ENCODE assay signal across 24 mouse cellular contexts in genomic region chr1:135839065-135839464, GRCm38 (mm10). TPM values are rescaled to one million over a fixed set of nuclear protein-coding genes. Genes with fewer than 3 reads are reported as not detected.
"Had no signal": no experiment of that assay in that cellular context is flagged by ENCODE, and none has a peak within 500 bp of the region (broad histone marks: within the 10 kb centered on the region; RNA-seq: fewer than 3 reads in every experiment).

No protein-coding gene starts in this region.

- H3K4me3 ChIP-seq: layer of hippocampus, adult 2 months; limb, embryonic 10.5 days; limb, embryonic 13.5 days; liver, embryonic 12.5 days; liver, embryonic 15.5 days; lung, embryonic 15.5 days; midbrain, embryonic 12.5 days had no signal

- H3K4me2 ChIP-seq: limb, embryonic 13.5 days; liver, embryonic 12.5 days; liver, embryonic 15.5 days; lung, embryonic 15.5 days; midbrain, embryonic 12.5 days had no signal

- H3K27ac ChIP-seq: kidney, postnatal 0 days; layer of hippocampus, adult 2 months; limb, embryonic 10.5 days; limb, embryonic 13.5 days; liver, embryonic 12.5 days; liver, embryonic 15.5 days; lung, embryonic 15.5 days; midbrain, embryonic 12.5 days; stomach, postnatal 0 days had no signal

- H3K36me3 ChIP-seq: limb, embryonic 10.5 days; limb, embryonic 13.5 days; liver, embryonic 12.5 days; liver, embryonic 15.5 days; lung, embryonic 15.5 days; midbrain, embryonic 12.5 days had no signal

- ATAC-seq: liver, embryonic 12.5 days; midbrain, embryonic 16.5 days had no signal

- H3K4me1 ChIP-seq: liver, embryonic 15.5 days had no signal

- H3K27me3 ChIP-seq: limb, embryonic 13.5 days; lung, embryonic 15.5 days had no signal

- H3K9me3 ChIP-seq: limb, embryonic 10.5 days; limb, embryonic 13.5 days; liver, embryonic 12.5 days; liver, embryonic 15.5 days; lung, embryonic 15.5 days; midbrain, embryonic 12.5 days had no signal

- DNase-seq: kidney, postnatal 25 days; layer of hippocampus, adult 9-11 months; liver; lung, adult 18-20 months; lung, postnatal 14 days; lung, postnatal 4 days; right cerebral cortex, adult 18-20 months; right cerebral cortex, postnatal 14 days; right cerebral cortex, postnatal 4 days; thymus, adult 2 months; thymus, postnatal 14 days had no signal

- H3K9ac ChIP-seq: limb, embryonic 13.5 days; liver, embryonic 12.5 days; liver, embryonic 15.5 days; lung, embryonic 15.5 days; midbrain, embryonic 12.5 days had no signal

RNA-seq across cellular contexts. Expression of gene Tnnt2, which starts 2.9 kb away (rescaled TPM):
- total RNA-seq: megakaryocyte progenitor cell, adult 5-6 weeks; megakaryocyte-erythroid progenitor cell, adult 5-6 weeks; monocyte, adult 5-6 weeks had no signal

RNA-seq across cellular contexts. Expression of gene Lad1, which starts 20.7 kb away (rescaled TPM):
- total RNA-seq: megakaryocyte progenitor cell, adult 5-6 weeks; megakaryocyte-erythroid progenitor cell, adult 5-6 weeks; monocyte, adult 5-6 weeks had no signal

RNA-seq across cellular contexts. Expression of gene Tnni1, which starts 59.8 kb away (rescaled TPM):
- total RNA-seq: megakaryocyte progenitor cell, adult 5-6 weeks; monocyte, adult 5-6 weeks had no signal
